Mouse (Mus musculus): ENCODE results near the gene Dnase1l1.

DNA sequence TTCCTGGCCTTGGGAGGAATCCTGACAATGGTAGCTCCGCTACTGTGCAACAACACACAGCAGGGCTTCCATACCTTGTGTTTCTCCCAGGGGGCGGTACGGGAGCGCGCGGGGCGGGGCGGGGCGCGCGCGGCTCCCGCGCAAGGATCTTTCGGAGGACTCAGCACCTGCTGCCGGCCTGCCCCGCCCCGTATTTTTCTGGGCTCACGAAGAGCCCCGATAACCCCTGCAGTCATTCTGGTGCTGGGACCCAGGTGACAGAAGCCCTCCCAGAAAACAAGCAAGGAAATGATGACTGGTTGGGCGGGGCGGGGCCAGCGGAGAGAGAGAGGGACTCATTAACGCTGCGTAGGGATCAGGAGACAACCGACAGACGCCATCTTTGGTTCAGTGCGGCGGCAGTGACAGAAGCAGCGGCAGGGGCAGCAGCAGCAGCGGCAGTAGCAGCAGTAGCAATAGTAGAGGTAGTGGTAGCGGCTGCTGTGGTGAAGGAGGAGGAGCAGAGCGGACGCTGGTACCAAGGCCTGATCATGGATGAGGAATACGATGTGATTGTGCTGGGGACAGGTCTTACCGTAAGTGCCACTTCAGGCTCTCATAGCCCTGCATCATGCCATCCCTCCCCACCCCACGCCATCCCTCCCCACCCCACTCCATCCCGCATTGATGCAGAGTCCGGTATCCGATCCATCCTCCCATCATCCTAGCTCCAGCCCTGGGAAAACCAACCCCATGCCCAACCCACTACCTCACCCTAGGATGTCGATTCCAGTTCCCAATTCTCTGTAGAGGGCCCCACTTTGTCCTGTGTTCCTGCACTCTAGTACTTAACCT lies 22.9 kb upstream of the Dnase1l1 start, which contains the start of gene Gdi1:
- TF ChIP-seq EP300 (IDR thresholded peaks at IDR 0.05; ENCODE audit: insufficient read depth, low read depth, low read length) = 0 out of 2 replicates have a peak, but pooled peaks have one; percentile 31
- no peak for TF ChIP-seq CTCF (IDR thresholded peaks at IDR 0.05; ENCODE audit: low read depth, low read length)

All from ES-Bruce4 (cell line).